Mouse (Mus musculus) intestine, postnatal 0 days (tissue): Measurements from ENCODE around the gene Cfap65. TPM values are rescaled to one million over a fixed set of nuclear protein-coding genes. Genes with fewer than 3 reads are reported as not detected.

ENCODE experiments used
- ATAC-seq: fragments of 200-750 bp; cut with Nextera tagmentation; 2 replicates; pipeline ENCODE4 v1.8.0; 2017; ENCODE audit warnings: mild to moderate bottlenecking, moderate TSS enrichment, moderate library complexity
- H3K27ac ChIP-seq: fragments of 300-500 bp; sonication (generic); 2 replicates; pipeline ENCODE4 v1.5.1; 2014; ENCODE audit warnings: mild to moderate bottlenecking, low read depth, low read length, moderate library complexity
- H3K27me3 ChIP-seq: fragments of 300-500 bp; sonication (generic); replicated peaks from 2 replicates; pipeline ENCODE4 v1.6.1; 2014; ENCODE audit warnings: low read length, mixed read lengths; ENCODE audit not compliant: control insufficient read depth, insufficient read depth
- H3K36me3 ChIP-seq: fragments of 300-500 bp; sonication (generic); 2 replicates; pipeline ENCODE4 v1.6.1; 2014; ENCODE audit warnings: mild to moderate bottlenecking, moderate library complexity; ENCODE audit not compliant: control insufficient read depth, insufficient read depth
- H3K4me1 ChIP-seq: fragments of 300-500 bp; sonication (generic); replicated peaks from 2 replicates; pipeline ENCODE4 v1.6.1; 2014; ENCODE audit warnings: antibody characterized with exemption, low read length, mixed read lengths; ENCODE audit not compliant: control insufficient read depth, insufficient read depth
- H3K4me2 ChIP-seq: fragments of 300-500 bp; sonication (generic); replicated peaks from 2 replicates; pipeline ENCODE4 v1.6.1; 2014; ENCODE audit warnings: low read depth, mild to moderate bottlenecking, moderate library complexity
- H3K4me3 ChIP-seq: fragments of 300-500 bp; sonication (generic); 2 replicates; pipeline ENCODE4 v1.5.1; 2014; ENCODE audit warnings: low read depth, low read length
- H3K9ac ChIP-seq: fragments of 300-500 bp; sonication (generic); 2 replicates; pipeline ENCODE4 v1.6.1; 2014; ENCODE audit warnings: mild to moderate bottlenecking, low read depth, low read length
- H3K9me3 ChIP-seq: fragments of 300-500 bp; sonication (generic); 2 replicates; pipeline ENCODE4 v1.6.1; 2016; ENCODE audit warnings: mixed run types; ENCODE audit not compliant: control insufficient read depth
- CTCF ChIP-seq: sonication (generic); IDR thresholded peaks from 2 replicates; pipeline ENCODE4 v1.5.1; 2016; ENCODE audit warnings: low read depth, mild to moderate bottlenecking, control low read depth, antibody characterized with exemption, moderate library complexity
- WGBS: fragments of 180-500 bp; shearing (Covaris S2); extraction: QIAGEN DNeasy Blood & Tissue Kit; methylation state at CpG from one replicate; pipeline ENCODE4 v1.1.7; 2014; 5-methylcytosine and 5-hydroxymethylcytosine counted together
- polyA plus RNA-seq: library from polyadenylated mRNA; unstranded; fragments of >200 nt; fragmentation: Nextera tagmentation; extraction: Ambion mirVana; gene quantifications from 2 replicates; pipeline ENCODE4 v1.2.1, GENCODE M21; 2015

Cfap65 gene
- polyA plus RNA-seq, result 0.03 and 0.04 TPM in 2 replicates

GRCm38 (mm10) chr1:74935402-74935801 lies at the start of gene Cfap65:
TSS of gene Cfap65 (minus strand) at chr1:74935599.
- Histone ChIP-seq H3K9ac (no peak within 1 kb of the TSS), H3K27ac (peak within 1 kb of the TSS; percentile 78), H3K4me2 (peak within 1 kb of the TSS; percentile 60), H3K4me1 (no peaks in the 10 kb centered on the region), H3K4me3 (no peak within 1 kb of the TSS; the same call in 1 of the 2 replicates), H3K36me3 (no peaks in the 10 kb centered on the region), H3K9me3 (no peaks in the 10 kb centered on the region), H3K27me3 (no peaks in the 10 kb centered on the region)
- TF ChIP-seq CTCF, result no peak
- 2% methylated on average over 18 of the region's 18 CpGs for WGBS
- peak; percentile 58; the same call in 1 of the 2 replicates for ATAC-seq

GRCm38 (mm10) chr1:74977001-74977400 lies 41.6 kb upstream of the Cfap65 start:
- Histone ChIP-seq H3K27ac (no peak overlapping the region), H3K4me3 (no peak overlapping the region), H3K27me3 (no peaks in the 10 kb centered on the region), H3K9ac (no peak overlapping the region), H3K36me3 (no peaks in the 10 kb centered on the region), H3K9me3 (no peaks in the 10 kb centered on the region), H3K4me1 (no peaks in the 10 kb centered on the region), H3K4me2 (no peak overlapping the region)
- no peak for ATAC-seq
- no peak for TF ChIP-seq CTCF
- 80% methylated on average over 8 of the region's 8 CpGs for WGBS

- Histone ChIP-seq H3K4me1 (0 out of 2 replicates have a peak, but pooled peaks cover 4% of the 10 kb centered on the region), H3K9me3 (no peaks in the 10 kb centered on the region), H3K27me3 (no peaks in the 10 kb centered on the region), H3K4me3 (no peak overlapping the region), H3K27ac (no peak overlapping the region), H3K4me2 (no peak overlapping the region), H3K36me3 (no peaks in the 10 kb centered on the region), H3K9ac (no peak overlapping the region)
- whole genome bisulfite sequencing, result 92% methylated on average over 1 of the region's 1 CpGs
- TF ChIP-seq CTCF, result no peak
- ATAC-seq, result no peak
Measured at GRCm38 (mm10) chr1:74975936-74976335, 40.5 kb upstream of the Cfap65 start.

- Histone ChIP-seq H3K9ac (no peak overlapping the region), H3K36me3 (no peaks in the 10 kb centered on the region), H3K9me3 (no peaks in the 10 kb centered on the region), H3K27ac (no peak overlapping the region), H3K4me3 (no peak overlapping the region), H3K4me2 (no peak overlapping the region), H3K27me3 (no peaks in the 10 kb centered on the region), H3K4me1 (peaks cover 14% of the 10 kb centered on the region; the same call in 1 of the 2 replicates)
- WGBS, result 79% methylated on average over 6 of the region's 6 CpGs
- peak; percentile 75 for TF ChIP-seq CTCF
- ATAC-seq, result no peak
Measured at GRCm38 (mm10) chr1:74973590-74973989, 38.2 kb upstream of the Cfap65 start.

- H3K4me2 ChIP-seq, result no peak overlapping the region
- no peak overlapping the region for H3K9ac ChIP-seq
- ATAC-seq, result no peak
- H3K4me1 ChIP-seq, result peaks cover 18% of the 10 kb centered on the region; the same call in 1 of the 2 replicates
- H3K4me3 ChIP-seq, result no peak overlapping the region
- TF ChIP-seq CTCF, result no peak
- H3K36me3 ChIP-seq, result no peaks in the 10 kb centered on the region
- H3K9me3 ChIP-seq, result no peaks in the 10 kb centered on the region
- no peak overlapping the region for H3K27ac ChIP-seq
- no peaks in the 10 kb centered on the region for H3K27me3 ChIP-seq
- WGBS, result 44% methylated on average over 4 of the region's 4 CpGs
Measured at GRCm38 (mm10) chr1:74971353-74972050, 36.1 kb upstream of the Cfap65 start.

- H3K27ac ChIP-seq, result no peak overlapping the region
- peaks cover 23% of the 10 kb centered on the region for H3K4me1 ChIP-seq
- no peak for ATAC-seq
- H3K4me3 ChIP-seq, result no peak overlapping the region
- no peak overlapping the region for H3K9ac ChIP-seq
- no peaks in the 10 kb centered on the region for H3K9me3 ChIP-seq
- H3K36me3 ChIP-seq, result no peaks in the 10 kb centered on the region
- TF ChIP-seq CTCF, result no peak
- WGBS, result 26% methylated on average over 8 of the region's 8 CpGs
- H3K27me3 ChIP-seq, result no peaks in the 10 kb centered on the region
- H3K4me2 ChIP-seq, result no peak overlapping the region
Measured at GRCm38 (mm10) chr1:74967962-74968580, 32.7 kb upstream of the Cfap65 start.
